Mouse (Mus musculus): ENCODE measurements around the gene Sox5. TPM values are rescaled to one million over a fixed set of nuclear protein-coding genes. Genes with fewer than 3 reads are reported as not detected.

The Sox5 gene
- polyA plus RNA-seq, 1 experiment from 2014 or later = 19.9 TPM

DNA sequence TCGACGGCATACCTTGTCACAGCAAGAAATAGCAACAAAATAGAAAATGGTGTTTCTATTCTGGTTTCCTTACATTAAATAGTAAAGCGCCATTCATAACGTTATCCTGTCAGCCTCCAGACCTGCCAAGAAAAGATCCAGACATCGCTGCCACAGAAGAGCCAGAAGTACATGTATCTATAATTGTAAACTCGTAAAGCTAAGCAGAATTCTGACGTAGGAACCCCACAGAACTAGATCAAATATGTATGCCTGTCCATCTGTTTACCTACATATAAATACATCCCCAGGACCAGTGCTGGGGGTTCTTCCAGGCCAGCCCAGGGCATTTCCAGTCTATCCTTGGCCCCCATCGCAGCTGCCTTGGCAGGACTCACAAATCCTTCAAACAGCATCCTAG, 265.9 kb downstream of the Sox5 start:
- Histone ChIP-seq H3K4me2 (no peak overlapping the region), H3K27ac (ENCODE audit: poor library complexity, severe bottlenecking) (no peak overlapping the region), H3K36me3 (no peaks in the 10 kb centered on the region), H3K27me3 (replicated peaks) (no peaks in the 10 kb centered on the region), H3K9me3 (replicated peaks) (peaks cover 2% of the 10 kb centered on the region), H3K4me3 (no peak overlapping the region), H3K9ac (no peak overlapping the region), H3K4me1 (replicated peaks) (peaks cover 18% of the 10 kb centered on the region)
- 63% methylated on average over 8 of the region's 8 CpGs for WGBS
- no peak for ATAC-seq (ENCODE audit: insufficient number of reproducible peaks, low FRiP score)

DNA sequence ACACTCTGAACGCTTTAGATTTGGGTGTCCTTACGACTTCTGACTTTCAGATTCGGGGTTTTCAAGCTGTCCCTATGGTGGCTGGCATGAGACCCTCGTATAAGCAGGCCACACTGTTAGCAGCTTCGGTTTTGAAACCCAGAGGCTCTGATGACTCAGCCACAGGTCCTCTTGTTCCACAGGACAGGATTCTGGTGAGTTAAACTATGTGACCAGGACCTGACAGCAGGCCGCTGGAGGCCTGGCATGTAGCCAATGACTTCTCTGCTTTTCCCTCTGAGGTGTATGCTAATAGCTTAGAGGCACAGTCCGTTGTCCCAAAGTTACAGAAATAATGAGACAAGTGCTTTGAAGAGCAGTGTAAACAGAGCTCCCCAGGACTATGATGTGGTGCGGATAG, 268.0 kb downstream of the Sox5 start:
- H3K9me3 ChIP-seq (replicated peaks) = no peaks in the 10 kb centered on the region; the same call in 1 of the 2 replicates
- H3K27ac ChIP-seq (ENCODE audit: poor library complexity, severe bottlenecking) = no peak overlapping the region
- H3K27me3 ChIP-seq (replicated peaks) = no peaks in the 10 kb centered on the region
- 52% methylated on average over 8 of the region's 8 CpGs for WGBS
- no peak overlapping the region for H3K9ac ChIP-seq
- ATAC-seq (ENCODE audit: insufficient number of reproducible peaks, low FRiP score) = no peak
- no peak overlapping the region for H3K4me2 ChIP-seq
- no peaks in the 10 kb centered on the region for H3K36me3 ChIP-seq
- H3K4me3 ChIP-seq = no peak overlapping the region
- H3K4me1 ChIP-seq (replicated peaks) = peaks cover 18% of the 10 kb centered on the region

DNA sequence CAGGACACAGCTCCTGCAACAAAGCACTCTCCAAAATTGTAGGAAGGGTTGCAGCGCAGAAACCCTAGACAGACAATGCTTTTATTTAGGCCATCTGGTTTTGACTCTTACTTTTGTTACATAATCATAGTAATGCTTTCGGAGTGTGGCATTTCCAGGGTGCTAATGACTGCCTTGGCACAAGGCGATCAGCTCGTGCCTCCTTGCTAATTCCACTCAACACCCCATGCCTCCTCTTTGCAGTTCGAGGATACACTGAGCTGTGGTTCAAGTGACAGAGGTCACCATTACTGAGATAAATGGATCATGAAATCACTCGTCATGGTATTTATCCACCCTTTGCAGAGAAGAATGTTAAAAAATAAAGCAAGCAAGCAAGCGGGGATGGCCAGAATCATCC, 269.9 kb downstream of the Sox5 start:
- 74% methylated on average over 7 of the region's 7 CpGs for WGBS

DNA sequence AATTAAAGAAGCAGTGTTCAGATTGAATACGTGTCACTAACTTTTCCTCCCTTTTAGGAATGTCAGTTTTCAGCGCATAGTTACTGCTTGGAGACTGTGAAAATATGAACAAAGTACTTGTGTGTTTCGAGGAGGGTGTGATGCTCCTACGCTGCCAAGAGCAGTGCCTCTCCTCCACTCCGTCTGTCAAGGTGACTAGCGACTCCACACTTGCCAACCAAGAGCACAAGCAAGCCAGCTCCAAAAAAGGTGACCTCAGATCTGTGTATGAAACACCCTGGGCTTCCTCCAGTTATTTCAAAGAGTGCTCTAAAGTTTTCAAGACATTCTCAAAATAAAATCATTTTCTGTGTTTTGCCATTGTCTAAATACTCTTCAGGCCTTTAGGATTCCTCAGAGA, 271.6 kb downstream of the Sox5 start:
- Histone ChIP-seq H3K9me3 (replicated peaks) (no peaks in the 10 kb centered on the region; the same call in 1 of the 2 replicates), H3K9ac (no peak overlapping the region), H3K4me2 (no peak overlapping the region), H3K36me3 (no peaks in the 10 kb centered on the region), H3K4me3 (no peak overlapping the region), H3K4me1 (replicated peaks) (peaks cover 14% of the 10 kb centered on the region), H3K27me3 (replicated peaks) (no peaks in the 10 kb centered on the region), H3K27ac (ENCODE audit: poor library complexity, severe bottlenecking) (no peak overlapping the region)
- WGBS = 80% methylated on average over 6 of the region's 6 CpGs
- no peak for ATAC-seq (ENCODE audit: insufficient number of reproducible peaks, low FRiP score)

More for the DNA sequence above, 269.9 kb downstream of the Sox5 start:
- peaks cover 18% of the 10 kb centered on the region for H3K4me1 ChIP-seq (replicated peaks)
- H3K27me3 ChIP-seq (replicated peaks) = no peaks in the 10 kb centered on the region
- ATAC-seq (ENCODE audit: insufficient number of reproducible peaks, low FRiP score) = no peak
- H3K27ac ChIP-seq (ENCODE audit: poor library complexity, severe bottlenecking) = no peak overlapping the region
- no peaks in the 10 kb centered on the region; the same call in 1 of the 2 replicates for H3K9me3 ChIP-seq (replicated peaks)
- no peak overlapping the region for H3K4me2 ChIP-seq
- H3K4me3 ChIP-seq = no peak overlapping the region
- no peaks in the 10 kb centered on the region for H3K36me3 ChIP-seq
- H3K9ac ChIP-seq = no peak overlapping the region

DNA sequence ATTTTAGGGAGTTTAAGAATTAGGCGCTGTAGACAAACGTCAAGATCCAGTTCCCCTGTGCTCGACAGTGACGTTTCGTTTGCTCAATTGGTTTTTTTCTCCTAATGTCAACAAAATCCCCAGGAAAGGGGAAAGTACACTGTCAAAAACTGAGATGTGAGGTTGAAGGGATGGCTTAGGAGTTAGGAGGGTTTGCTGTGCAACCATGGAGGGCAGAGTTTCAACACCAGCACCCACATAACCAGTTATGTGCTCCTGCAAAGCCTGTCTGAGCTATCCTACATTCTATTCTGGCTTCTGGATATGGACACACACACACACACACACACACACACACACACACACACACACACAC, 277.6 kb downstream of the Sox5 start:
- Histone ChIP-seq H3K4me2 (no peak overlapping the region), H3K27me3 (replicated peaks) (no peaks in the 10 kb centered on the region), H3K9me3 (replicated peaks) (no peaks in the 10 kb centered on the region), H3K9ac (no peak overlapping the region), H3K4me3 (no peak overlapping the region), H3K36me3 (no peaks in the 10 kb centered on the region), H3K4me1 (replicated peaks) (no peaks in the 10 kb centered on the region), H3K27ac (ENCODE audit: poor library complexity, severe bottlenecking) (no peak overlapping the region)
- no peak for ATAC-seq (ENCODE audit: insufficient number of reproducible peaks, low FRiP score)
- WGBS = 60% methylated on average over 5 of the region's 5 CpGs

DNA sequence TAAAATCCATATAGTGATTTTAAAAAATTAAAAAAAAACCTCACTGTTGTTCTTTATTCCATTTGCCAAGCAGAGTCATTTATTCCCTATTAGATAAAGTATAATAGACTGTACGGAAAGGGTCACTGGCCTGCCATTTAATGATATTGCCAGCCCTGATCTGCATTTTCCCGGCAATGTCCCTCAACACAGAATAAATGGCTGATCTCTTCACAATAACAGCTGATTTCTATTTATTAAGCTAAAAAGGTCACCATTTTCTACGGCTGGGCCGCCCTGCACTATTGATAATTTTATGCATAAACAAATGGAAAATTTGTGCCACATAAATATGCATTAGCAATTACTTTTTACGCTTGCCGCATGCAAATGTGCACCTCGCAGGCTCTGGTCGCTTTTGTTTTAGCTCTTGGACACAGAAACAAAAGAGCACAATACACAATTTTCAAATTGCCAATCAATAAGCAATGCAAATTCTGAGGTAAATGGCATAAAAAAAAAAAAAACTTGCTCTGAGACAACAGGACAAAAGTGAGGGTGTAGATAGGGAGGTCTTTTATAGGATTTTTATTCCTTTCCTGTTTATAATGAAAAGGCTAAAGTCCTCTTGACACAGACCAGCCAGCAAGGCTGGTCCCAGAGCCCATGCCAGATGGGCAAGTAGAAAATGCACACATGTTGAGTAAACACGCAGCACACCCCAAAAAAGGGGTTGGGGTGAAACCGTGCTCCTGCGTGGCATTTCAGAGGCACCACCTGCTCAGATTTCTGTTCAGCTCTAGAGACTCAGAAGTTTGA, 278.2 kb downstream of the Sox5 start:
- ATAC-seq (ENCODE audit: insufficient number of reproducible peaks, low FRiP score) = no peak
- no peak overlapping the region for H3K27ac ChIP-seq (ENCODE audit: poor library complexity, severe bottlenecking)
- WGBS = 88% methylated on average over 11 of the region's 11 CpGs
- no peaks in the 10 kb centered on the region for H3K9me3 ChIP-seq (replicated peaks)
- H3K4me1 ChIP-seq (replicated peaks) = no peaks in the 10 kb centered on the region
- no peak overlapping the region for H3K4me3 ChIP-seq
- H3K36me3 ChIP-seq = no peaks in the 10 kb centered on the region
- no peak overlapping the region for H3K9ac ChIP-seq
- no peak overlapping the region for H3K4me2 ChIP-seq
- H3K27me3 ChIP-seq (replicated peaks) = no peaks in the 10 kb centered on the region

DNA sequence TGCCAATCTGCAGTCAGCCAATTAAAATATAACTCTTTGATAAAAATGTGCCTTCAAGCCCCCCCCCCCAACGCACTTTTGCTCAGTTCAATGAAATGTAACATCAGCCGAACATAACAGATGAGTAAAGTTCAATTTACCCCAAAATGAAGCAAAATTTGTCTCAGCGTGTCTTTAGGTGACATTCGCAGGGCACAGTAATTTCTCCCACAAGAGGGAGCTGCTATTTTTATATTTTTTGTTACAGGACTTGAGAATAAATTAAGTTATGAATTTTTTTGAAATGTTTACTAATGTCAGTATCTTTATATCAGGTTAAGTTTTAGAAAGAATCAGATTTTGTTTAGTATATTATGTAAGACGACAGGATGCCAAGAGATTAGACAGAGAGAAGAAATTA, 280.3 kb downstream of the Sox5 start:
- Histone ChIP-seq H3K36me3 (no peaks in the 10 kb centered on the region), H3K27ac (ENCODE audit: poor library complexity, severe bottlenecking) (no peak overlapping the region), H3K4me2 (no peak overlapping the region), H3K4me3 (no peak overlapping the region), H3K9ac (no peak overlapping the region), H3K4me1 (replicated peaks) (no peaks in the 10 kb centered on the region), H3K27me3 (replicated peaks) (no peaks in the 10 kb centered on the region), H3K9me3 (replicated peaks) (0 out of 2 replicates have a peak, but pooled peaks cover 2% of the 10 kb centered on the region)
- WGBS = 79% methylated on average over 5 of the region's 5 CpGs
- ATAC-seq (ENCODE audit: insufficient number of reproducible peaks, low FRiP score) = no peak

DNA sequence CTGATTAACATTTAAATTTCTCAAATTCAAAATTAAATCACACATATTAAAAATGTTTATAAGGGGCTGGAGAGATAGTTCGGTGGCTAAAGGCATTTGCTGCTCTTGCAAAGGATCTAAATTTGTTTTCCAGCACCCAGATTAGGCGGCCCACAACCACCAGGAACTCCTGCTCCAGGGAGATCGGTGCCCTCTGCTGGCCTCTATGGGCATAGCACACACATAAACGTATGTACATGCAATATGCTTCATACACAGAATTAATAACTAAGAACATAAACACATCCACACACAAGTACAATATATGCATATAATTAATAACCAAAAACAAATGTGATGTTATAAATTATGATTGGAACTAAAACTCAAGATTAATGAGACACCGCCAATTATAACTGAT, 283.6 kb downstream of the Sox5 start:
- Histone ChIP-seq H3K4me3 (no peak overlapping the region), H3K4me1 (replicated peaks) (no peaks in the 10 kb centered on the region), H3K4me2 (no peak overlapping the region), H3K27me3 (replicated peaks) (no peaks in the 10 kb centered on the region), H3K9me3 (replicated peaks) (0 out of 2 replicates have a peak, but pooled peaks cover 2% of the 10 kb centered on the region), H3K9ac (no peak overlapping the region), H3K36me3 (no peaks in the 10 kb centered on the region), H3K27ac (ENCODE audit: poor library complexity, severe bottlenecking) (no peak overlapping the region)
- no peak for ATAC-seq (ENCODE audit: insufficient number of reproducible peaks, low FRiP score)
- 87% methylated on average over 5 of the region's 5 CpGs for WGBS

DNA sequence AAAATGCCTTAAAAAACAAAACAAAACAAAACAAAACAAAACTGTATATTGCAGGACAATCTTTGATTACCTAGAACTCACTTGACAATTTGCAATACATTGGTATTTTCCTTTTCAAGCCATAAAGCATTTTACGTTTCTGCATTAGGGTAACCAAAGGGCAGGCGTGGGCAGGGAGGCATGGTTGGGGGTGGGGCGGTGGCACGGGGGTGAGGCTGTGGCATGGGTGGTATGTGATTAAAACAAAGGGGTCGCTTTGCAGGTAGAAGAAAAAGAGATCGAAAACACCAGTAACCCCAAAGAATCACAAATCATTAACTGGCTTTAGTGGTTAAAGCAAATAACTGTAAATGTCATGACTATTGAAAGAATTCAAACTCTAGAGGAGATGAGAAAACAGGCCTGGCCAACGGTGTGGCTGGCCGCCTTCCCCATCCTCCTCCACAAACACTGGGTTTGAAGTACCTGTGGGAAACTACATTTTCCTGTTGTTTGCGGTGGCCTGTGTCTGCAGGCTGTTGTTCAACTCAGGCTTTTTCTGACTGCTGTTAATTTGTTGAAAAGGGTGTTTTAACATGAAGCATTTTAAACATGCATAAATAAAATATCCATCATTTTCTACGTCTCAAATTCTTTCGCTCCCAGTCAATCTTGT, 289.9 kb downstream of the Sox5 start:
- 78% methylated on average over 11 of the region's 11 CpGs for WGBS
- peaks cover 16% of the 10 kb centered on the region for H3K9me3 ChIP-seq (replicated peaks)
- H3K4me2 ChIP-seq = no peak overlapping the region
- ATAC-seq (ENCODE audit: insufficient number of reproducible peaks, low FRiP score) = no peak
- no peak overlapping the region for H3K27ac ChIP-seq (ENCODE audit: poor library complexity, severe bottlenecking)
- no peak overlapping the region for H3K9ac ChIP-seq
- no peaks in the 10 kb centered on the region for H3K4me1 ChIP-seq (replicated peaks)
- no peaks in the 10 kb centered on the region for H3K36me3 ChIP-seq
- no peaks in the 10 kb centered on the region for H3K27me3 ChIP-seq (replicated peaks)
- no peak overlapping the region for H3K4me3 ChIP-seq

DNA sequence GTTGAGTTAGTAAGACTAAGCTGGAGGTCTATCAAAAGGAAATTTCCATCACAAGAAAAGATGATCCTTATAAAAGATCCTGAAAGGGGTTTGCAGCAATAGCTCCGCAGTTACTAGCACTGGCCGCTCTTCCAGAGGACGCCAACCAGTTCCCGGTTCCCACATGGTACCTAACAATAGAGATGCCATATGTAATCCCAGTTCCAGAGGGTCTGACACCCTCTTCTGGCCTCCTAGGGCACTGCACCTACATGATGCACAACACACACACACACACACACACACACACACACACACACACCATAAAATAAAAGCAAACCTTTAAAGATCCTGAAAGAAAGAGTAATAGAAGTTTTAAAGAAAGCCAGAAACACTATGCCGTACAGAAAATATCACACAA, 290.9 kb downstream of the Sox5 start:
- H3K36me3 ChIP-seq = no peaks in the 10 kb centered on the region
- H3K9ac ChIP-seq = no peak overlapping the region
- no peaks in the 10 kb centered on the region for H3K4me1 ChIP-seq (replicated peaks)
- no peak overlapping the region for H3K4me3 ChIP-seq
- no peak overlapping the region for H3K27ac ChIP-seq (ENCODE audit: poor library complexity, severe bottlenecking)
- no peaks in the 10 kb centered on the region for H3K27me3 ChIP-seq (replicated peaks)
- peaks cover 20% of the 10 kb centered on the region for H3K9me3 ChIP-seq (replicated peaks)
- H3K4me2 ChIP-seq = no peak overlapping the region
- 85% methylated on average over 5 of the region's 5 CpGs for WGBS
- ATAC-seq (ENCODE audit: insufficient number of reproducible peaks, low FRiP score) = no peak

DNA sequence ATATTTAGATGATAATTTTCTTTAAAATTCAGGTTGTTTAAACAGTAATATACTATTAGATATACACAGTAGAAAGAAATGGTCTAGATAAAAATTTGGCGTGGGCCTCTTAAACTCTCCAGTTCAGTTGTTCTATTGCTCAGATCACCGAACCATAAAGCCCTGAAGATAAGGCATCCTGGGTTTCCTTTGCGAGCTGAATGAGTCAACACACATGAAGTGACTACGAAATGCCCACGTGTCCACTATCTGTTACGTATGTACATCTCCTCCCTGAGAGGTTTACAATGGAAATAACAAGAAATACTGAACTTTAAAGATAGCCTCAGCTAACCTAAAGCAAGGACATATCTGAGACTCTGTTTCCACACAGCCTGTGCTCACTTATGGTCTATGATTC, 296.2 kb downstream of the Sox5 start:
- H3K36me3 ChIP-seq = no peaks in the 10 kb centered on the region
- H3K27ac ChIP-seq (ENCODE audit: poor library complexity, severe bottlenecking) = no peak overlapping the region
- WGBS = 78% methylated on average over 6 of the region's 6 CpGs
- no peak overlapping the region for H3K4me3 ChIP-seq
- no peak overlapping the region for H3K4me2 ChIP-seq
- H3K9ac ChIP-seq = no peak overlapping the region
- ATAC-seq (ENCODE audit: insufficient number of reproducible peaks, low FRiP score) = no peak
- H3K27me3 ChIP-seq (replicated peaks) = no peaks in the 10 kb centered on the region
- peaks cover 18% of the 10 kb centered on the region for H3K9me3 ChIP-seq (replicated peaks)
- H3K4me1 ChIP-seq (replicated peaks) = no peaks in the 10 kb centered on the region
